Mouse (Mus musculus) layer of hippocampus, postnatal 36 days (tissue): ENCODE measurements at regions not wholly inside any gene's neighbourhood (a gene's known extent, or its start where the extent isn't known, plus 50 kb on each side); places are given as distances from the start of the nearest gene placed in this dataset.

Experiments
- DNase-seq, 2 experiments: peaks; one replicate each; pipeline ENCODE4 v3.0.0; 2022

DNA sequence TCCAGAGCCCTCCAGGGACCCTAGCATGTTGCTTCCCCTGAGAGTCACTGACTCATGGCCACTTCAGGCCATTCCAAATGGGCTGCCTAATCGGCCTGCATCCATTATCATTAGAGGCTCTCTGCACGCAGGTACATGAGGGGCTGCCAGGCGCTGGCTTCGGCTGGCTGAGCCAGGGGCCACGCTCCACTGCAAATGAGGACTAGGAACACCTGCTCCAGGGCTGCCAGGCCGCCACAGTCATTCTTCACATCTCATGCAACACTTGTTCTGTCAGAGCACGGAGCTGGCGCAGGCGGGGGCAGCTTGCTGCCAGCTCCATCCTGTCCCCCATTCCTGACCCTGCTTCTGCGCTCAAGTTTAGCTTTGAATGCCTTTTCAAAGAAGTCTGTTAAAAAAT, 280.7 kb upstream of the Mki67 start:
- DNase-seq: no peak

GRCm38 (mm10) chr7:135997640-135998039, 281.5 kb upstream of the Mki67 start:
- no peak for DNase-seq

DNA sequence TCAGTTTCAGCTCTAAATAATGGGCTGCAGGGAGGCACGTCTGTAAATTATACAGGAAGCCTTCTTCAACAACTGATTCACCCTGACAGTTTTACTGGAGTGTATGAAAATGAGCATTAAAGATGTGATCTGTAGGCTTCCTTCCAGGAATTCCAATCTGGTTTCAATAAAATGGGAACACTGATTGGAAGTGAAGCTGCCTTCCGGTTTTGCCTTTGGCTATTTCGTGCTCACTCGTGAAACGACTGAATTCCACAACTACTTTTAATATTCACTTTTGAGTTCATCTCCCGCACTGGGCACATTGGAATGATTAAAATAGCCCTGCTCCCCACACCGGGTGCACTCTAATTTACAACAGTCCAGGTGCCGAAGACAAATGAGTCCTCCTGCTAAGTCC, 286.2 kb upstream of the Mki67 start:
- no peak for DNase-seq

DNA sequence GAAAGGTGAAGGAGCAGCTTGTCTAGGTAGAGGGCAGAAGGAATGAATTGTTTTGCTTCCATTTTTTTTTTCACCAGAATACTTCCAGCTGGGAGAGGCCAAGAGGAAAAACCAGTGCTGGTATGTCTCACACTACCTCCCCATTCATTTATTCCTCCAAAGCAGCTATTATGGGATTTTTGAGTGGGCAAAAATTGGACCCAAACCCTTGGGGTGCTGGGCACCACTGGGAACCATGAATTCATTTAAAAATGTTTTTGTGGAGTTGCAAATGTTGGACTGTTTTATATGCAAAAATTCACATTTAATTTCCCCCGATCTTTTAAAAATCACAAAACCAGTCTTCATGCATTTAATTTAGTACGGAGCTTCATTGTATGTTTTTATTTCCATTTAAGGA, 287.1 kb upstream of the Mki67 start:
- no peak for DNase-seq

DNA sequence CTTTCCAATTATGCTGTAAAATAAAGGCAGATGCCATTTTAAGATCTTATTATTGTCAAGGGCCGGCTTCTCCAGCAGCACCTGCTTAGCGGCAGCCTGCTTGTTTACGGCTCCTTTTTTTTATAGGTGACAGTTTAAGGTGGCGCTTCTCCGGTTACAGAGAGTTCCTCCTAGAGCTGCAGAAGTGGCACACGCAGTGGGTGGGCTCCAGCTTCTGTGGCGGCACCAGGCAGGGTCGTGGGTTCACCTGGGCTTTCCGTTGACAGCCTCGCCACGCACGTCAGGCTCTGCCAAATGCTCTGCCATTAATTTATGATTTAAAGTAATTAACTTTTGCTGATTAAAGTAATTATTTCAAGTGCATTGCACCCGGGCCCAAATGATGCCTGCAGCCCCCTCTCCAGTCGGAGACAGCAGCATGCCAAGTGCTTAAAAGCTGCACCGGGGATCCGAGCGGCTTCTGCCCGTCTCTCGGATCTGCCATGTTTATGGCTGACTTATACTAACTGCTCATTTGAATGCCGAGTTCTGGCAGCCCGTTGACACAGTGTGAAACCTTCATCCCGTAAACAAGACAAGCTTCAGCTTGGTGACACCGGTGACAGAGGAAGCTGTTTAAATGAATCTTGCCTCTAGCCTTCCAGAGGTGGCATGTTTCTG, 291.8 kb upstream of the Mki67 start:
- no peak for DNase-seq

DNA sequence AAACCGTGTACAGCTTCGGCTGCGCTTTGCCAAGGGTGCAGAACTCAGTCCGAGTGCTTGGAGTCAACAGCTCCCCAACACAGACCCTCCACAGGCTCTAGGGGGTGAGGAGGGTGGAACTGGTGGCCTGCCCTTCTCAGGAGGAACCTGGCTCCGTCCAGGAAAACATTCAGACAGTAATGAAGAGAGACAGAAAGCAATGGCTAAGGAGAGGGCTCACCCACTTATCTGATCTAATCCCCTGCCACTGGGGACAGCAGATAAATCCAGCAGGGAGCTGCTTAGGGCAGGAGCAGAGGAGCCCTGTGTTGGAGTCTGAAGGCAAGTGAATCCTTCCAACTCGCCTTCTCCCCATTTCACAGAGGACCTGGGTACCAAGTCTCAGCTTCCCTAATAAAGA, 292.3 kb upstream of the Mki67 start:
- no peak for DNase-seq

- peak; percentile 69 to 80 for DNase-seq
Observed at GRCm38 (mm10) chr7:136010013-136010412, 293.9 kb upstream of the Mki67 start.

DNA sequence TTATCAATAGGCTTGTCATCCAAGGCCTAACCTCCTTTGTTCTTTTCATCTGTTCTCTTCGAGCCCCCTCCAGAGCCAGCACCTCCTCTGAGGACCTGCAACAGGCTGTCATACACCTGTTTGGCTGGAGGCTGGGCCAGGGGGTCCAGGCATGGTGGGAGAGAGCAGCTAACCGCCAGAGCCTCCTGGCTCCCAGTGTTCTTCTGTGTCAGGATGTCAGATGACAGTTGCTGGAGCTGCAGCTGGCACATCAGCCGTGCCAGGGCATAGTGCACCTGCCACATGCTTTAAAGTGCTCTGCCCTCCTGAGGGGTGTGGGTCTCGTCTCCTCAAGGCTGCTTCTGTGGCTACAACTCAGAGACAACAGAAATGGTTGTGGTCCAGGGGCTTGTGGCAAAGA, 298.5 kb upstream of the Mki67 start:
- no peak for DNase-seq

GRCm38 (mm10) chr7:136016918-136017317, 300.8 kb upstream of the Mki67 start:
- no peak for DNase-seq

- no peak for DNase-seq
Observed at GRCm38 (mm10) chr7:136020577-136020976, 304.4 kb upstream of the Mki67 start.

GRCm38 (mm10) chr7:136021071-136021470, 304.9 kb upstream of the Mki67 start:
- DNase-seq: no peak

- DNase-seq: no peak
Observed at GRCm38 (mm10) chr7:136022781-136023448, 306.8 kb upstream of the Mki67 start.

GRCm38 (mm10) chr7:136026451-136026850, 310.3 kb upstream of the Mki67 start:
- peak; percentile 41 to 44 for DNase-seq

- DNase-seq: no peak
Observed at GRCm38 (mm10) chr7:136032026-136032425, 315.9 kb upstream of the Mki67 start.

DNA sequence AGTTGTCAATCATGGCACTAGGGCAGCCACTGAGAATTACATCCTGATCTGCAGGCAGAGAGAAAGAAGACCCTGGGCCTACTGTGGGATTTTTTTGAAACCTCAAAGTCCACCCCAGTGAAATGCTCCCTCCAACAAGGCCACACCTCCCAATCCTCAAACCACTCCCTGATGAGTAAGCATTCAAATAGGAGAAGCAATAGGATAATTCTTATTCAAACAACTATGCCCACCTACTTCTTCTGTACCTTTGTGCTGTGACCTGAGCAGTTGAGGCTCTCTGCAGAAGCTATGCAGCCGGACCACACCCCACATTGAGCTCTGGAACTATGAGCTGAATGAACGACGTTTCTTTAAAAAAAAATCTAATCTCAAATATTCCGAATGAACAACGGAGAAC, 317.4 kb upstream of the Mki67 start:
- DNase-seq: no peak

DNA sequence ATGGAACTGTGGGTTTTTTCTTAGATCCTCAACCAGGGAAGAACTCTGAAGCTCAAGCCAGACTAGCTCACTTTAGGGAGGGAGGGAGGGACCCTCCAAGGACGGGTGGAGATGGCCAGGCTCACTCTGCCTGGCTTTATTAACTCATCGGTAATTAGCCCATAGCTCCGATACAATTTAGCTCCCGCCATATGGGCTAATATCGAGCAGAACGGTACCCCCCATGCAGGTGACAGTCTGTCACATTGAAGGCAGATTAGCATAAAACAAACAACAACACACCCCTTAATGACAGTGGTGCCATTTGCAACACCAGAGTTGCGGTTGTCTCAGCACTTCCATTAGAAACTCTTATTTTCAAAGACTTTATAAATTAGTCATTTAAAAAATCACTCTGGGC, 319.6 kb upstream of the Mki67 start:
- DNase-seq: no peak

- DNase-seq: peak in 1 of 2 experiments; percentile 64
Observed at GRCm38 (mm10) chr7:136038072-136038471, 321.9 kb upstream of the Mki67 start.

DNA sequence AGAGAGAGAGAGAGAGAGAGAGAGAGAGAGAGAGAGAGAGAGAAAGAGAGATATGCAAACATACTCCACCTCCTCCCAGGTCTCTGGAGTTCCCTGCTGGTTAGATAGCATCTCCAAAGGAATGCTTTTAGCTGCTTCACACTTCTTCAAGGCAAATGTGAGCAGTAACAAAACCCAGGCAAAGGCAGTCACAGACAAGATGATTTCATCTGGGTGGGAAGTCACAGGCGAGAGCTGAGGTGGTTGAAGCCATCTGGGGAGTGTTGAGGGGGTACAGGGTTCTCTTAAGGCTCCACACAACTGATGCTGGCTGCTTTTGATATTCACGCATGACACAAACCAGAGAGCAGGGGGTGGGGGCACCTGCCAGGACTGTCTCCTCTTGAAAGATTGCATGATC, 322.7 kb upstream of the Mki67 start:
- DNase-seq: no peak

DNA sequence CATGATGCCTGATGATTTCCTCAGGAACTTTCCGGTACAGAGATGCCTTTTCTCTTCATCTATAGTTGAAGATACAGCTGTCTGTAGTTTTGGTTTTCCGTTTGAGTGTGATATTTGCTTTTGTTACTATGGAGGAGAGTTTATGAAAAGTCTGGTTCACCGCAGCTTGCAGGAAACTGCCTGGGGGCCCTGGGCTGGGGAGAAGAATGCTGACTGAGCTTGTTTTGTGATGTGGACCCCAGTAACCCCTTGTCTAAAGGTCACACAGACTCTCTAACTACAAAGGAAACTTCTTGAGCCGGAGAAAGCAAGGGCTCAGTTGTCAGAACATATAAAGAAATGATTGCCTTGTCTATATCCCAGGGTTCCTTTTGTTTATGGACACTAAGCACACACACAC, 325.8 kb upstream of the Mki67 start:
- DNase-seq: no peak

GRCm38 (mm10) chr7:136046645-136047363, 330.6 kb upstream of the Mki67 start:
- DNase-seq: peak; percentile 56 to 66

- no peak for DNase-seq
Observed at GRCm38 (mm10) chr7:136047364-136047945, 331.3 kb upstream of the Mki67 start.

DNA sequence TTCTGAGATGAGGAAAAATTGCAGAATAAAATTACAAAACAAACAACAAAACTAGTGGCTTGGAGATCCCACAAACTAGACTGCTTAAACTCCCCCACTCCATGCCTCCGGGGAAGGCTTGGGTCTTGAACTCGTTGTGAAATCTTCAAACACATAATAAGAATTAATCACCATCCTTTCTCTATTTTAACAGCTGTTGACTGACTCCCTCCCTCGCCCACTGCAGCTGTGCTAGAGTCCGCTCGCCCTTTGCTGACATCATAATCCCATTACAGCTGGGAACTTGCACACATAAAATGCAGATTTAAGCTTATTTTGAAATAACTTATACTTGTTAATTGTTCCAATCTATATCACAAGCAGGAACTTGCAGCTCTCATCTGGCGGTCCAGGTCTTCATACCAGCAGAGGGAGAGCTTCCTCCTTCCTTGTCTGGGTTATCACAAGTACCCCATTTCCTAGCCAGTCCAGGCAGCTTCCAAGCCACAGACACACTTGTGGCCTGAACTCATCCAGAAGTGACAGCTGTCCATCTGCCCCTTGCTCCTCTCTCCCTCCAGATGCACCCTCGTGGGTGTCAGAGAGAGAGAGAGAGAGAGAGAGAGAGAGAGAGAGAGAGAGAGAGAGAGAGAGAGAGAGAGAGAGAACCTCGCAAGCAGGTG, 332.9 kb upstream of the Mki67 start:
- DNase-seq: no peak

GRCm38 (mm10) chr7:136049587-136049930, 333.4 kb upstream of the Mki67 start:
- DNase-seq: no peak
